Mouse (Mus musculus) c-Kit-positive CD71-positive TER-119-negative erythroid progenitor cells, embryonic 14.5 days (primary cell): ENCODE results near the gene Adora1.
A peak's percentile ranks its signal among the peaks of the same experiment; 100 is the strongest.

Experiments
- DNase-seq: peaks from one replicate; pipeline ENCODE4 v3.0.0-alpha.2; 2013; ENCODE audit warnings: low read depth

Adora1 gene

GRCm38 (mm10) chr1:134154121-134154520, 81.1 kb downstream of the Adora1 start:
- DNase-seq, result no peak

- DNase-seq, result no peak
Observed at GRCm38 (mm10) chr1:134152626-134153590, 82.3 kb downstream of the Adora1 start.

GRCm38 (mm10) chr1:134151655-134152412, 83.4 kb downstream of the Adora1 start:
- peak; percentile 74 for DNase-seq

GRCm38 (mm10) chr1:134150745-134151144, 84.5 kb downstream of the Adora1 start:
- DNase-seq, result no peak

- no peak for DNase-seq
Observed at GRCm38 (mm10) chr1:134150076-134150475, 85.2 kb downstream of the Adora1 start.
